Mouse (Mus musculus) spleen, adult 2 months (tissue): ENCODE results near the gene Erv3. TPM values are rescaled to one million over a fixed set of nuclear protein-coding genes. Genes with fewer than 3 reads are reported as not detected.

Experiments used
- DNase-seq, 2 experiments: peaks; one replicate each; pipeline versions ENCODE4 v3.0.0 to v3.0.0-alpha.2; 2012 to 2021; ENCODE audit warnings: low spot score in 2 of 2, low read depth in 1 of 2
- H3K27ac ChIP-seq: fragments of 200-500 bp; 2 replicates; pipeline ENCODE4 v1.5.1; 2012; ENCODE audit warnings: low read length, inconsistent platforms; ENCODE audit not compliant: insufficient read depth
- H3K27me3 ChIP-seq: fragments of 200-500 bp; 2 replicates; pipeline ENCODE4 v1.6.1; 2012; ENCODE audit warnings: mild to moderate bottlenecking, moderate library complexity, low read length, inconsistent platforms; ENCODE audit not compliant: control insufficient read depth, insufficient read depth
- H3K36me3 ChIP-seq: fragments of 200-500 bp; 2 replicates; pipeline ENCODE4 v1.6.1; 2012; ENCODE audit warnings: mild to moderate bottlenecking, low read length, inconsistent platforms; ENCODE audit not compliant: control insufficient read depth, insufficient read depth
- H3K4me1 ChIP-seq: fragments of 200-500 bp; 2 replicates; pipeline ENCODE4 v1.6.1; 2011; ENCODE audit warnings: inconsistent platforms; ENCODE audit not compliant: control insufficient read depth, insufficient read depth, insufficient read length
- H3K4me3 ChIP-seq: fragments of 200-500 bp; 2 replicates; pipeline ENCODE4 v1.5.1; 2011; ENCODE audit warnings: mild to moderate bottlenecking, inconsistent platforms; ENCODE audit not compliant: insufficient read depth, insufficient read length; ENCODE audit errors: extremely low read depth
- CTCF ChIP-seq: fragments of 200-500 bp; IDR thresholded peaks from 2 replicates; pipeline ENCODE4 v1.5.1; 2011; ENCODE audit warnings: mild to moderate bottlenecking, inconsistent platforms; ENCODE audit not compliant: insufficient read depth, insufficient read length, insufficient replicate concordance; ENCODE audit errors: extremely low read depth
- POLR2A ChIP-seq: fragments of 200-500 bp; IDR thresholded peaks from 2 replicates; pipeline ENCODE4 v1.6.1; 2011; ENCODE audit warnings: low read depth, low read length, inconsistent platforms
- WGBS: fragments of 180-500 bp; shearing (Covaris S2); methylation state at CpG from one replicate; pipeline ENCODE4 v1.1.7; 2018; 5-methylcytosine and 5-hydroxymethylcytosine counted together
- polyA plus RNA-seq: library from polyadenylated mRNA; depleted of rRNA; stranded (reverse); fragments of >200 nt; gene quantifications from 2 replicates; pipeline ENCODE4 v1.2.3, GENCODE M21; 2012

Erv3 gene
- polyA plus RNA-seq, 1 experiment = not detected

- no peaks in the 10 kb centered on the region for H3K36me3 ChIP-seq
- TF ChIP-seq CTCF (no peak), POLR2A (no peak)
- no peak overlapping the region for H3K4me3 ChIP-seq
- no peak for DNase-seq
- no peaks in the 10 kb centered on the region for H3K4me1 ChIP-seq
- H3K27me3 ChIP-seq = no peaks in the 10 kb centered on the region
- 50% methylated on average over 5 of the region's 5 CpGs for WGBS
- no peak overlapping the region for H3K27ac ChIP-seq
Measured at GRCm38 (mm10) chr2:131905025-131905424, 45.5 kb upstream of the Erv3 start.

GRCm38 (mm10) chr2:131902867-131903266 lies 43.3 kb upstream of the Erv3 start:
- no peak overlapping the region for H3K4me3 ChIP-seq
- 18% methylated on average over 8 of the region's 8 CpGs for WGBS
- no peaks in the 10 kb centered on the region for H3K27me3 ChIP-seq
- DNase-seq = no peak
- no peak overlapping the region for H3K27ac ChIP-seq
- H3K36me3 ChIP-seq = no peaks in the 10 kb centered on the region
- TF ChIP-seq CTCF (no peak), POLR2A (no peak)
- H3K4me1 ChIP-seq = no peaks in the 10 kb centered on the region

GRCm38 (mm10) chr2:131902423-131902822 lies 42.9 kb upstream of the Erv3 start:
- no peak for DNase-seq
- Histone ChIP-seq H3K4me1 (no peaks in the 10 kb centered on the region), H3K27ac (no peak overlapping the region), H3K27me3 (no peaks in the 10 kb centered on the region), H3K36me3 (no peaks in the 10 kb centered on the region), H3K4me3 (no peak overlapping the region)
- whole genome bisulfite sequencing = 67% methylated on average over 3 of the region's 3 CpGs
- TF ChIP-seq POLR2A (no peak), CTCF (no peak)

DNA sequence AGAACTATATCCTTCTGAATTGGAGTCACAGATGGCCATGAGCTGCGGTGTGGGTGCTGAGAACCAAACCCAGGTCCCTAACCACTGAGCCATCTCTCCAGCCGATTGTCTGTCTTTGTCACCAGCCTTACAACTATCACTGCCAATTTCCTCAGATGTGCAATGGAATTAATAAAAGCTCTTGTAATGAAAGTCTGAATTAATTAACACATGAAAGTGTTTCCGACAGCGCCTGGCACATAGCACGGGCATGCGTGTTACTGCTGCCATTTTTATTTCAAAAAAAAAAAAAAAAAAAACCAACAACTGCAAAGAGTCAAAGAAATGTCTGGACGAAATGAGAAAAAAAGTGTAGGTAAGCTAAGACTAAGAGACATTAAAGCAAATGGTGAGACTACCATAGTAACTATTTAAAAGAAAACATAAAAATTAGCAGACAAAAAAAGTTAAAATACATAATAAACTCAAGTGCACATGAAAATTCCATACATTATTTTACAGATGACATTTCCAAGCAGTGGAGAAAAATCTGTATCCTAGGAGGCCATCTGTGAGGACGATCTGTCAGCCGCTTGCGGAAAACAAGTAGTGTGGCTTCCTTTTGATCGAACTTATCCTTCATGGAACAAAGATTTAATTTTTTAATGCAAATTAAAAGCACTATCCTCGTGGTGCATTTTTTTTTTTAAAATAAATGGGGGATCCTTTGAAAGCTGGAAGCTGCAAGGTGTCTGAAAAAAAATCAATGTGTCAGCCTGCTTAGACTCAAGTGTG lies 38.0 kb upstream of the Erv3 start:
- Histone ChIP-seq H3K36me3 (no peaks in the 10 kb centered on the region), H3K27me3 (no peaks in the 10 kb centered on the region), H3K4me1 (no peaks in the 10 kb centered on the region), H3K27ac (no peak overlapping the region), H3K4me3 (no peak overlapping the region)
- 91% methylated on average over 12 of the region's 12 CpGs for WGBS
- DNase-seq = no peak
- TF ChIP-seq POLR2A (no peak), CTCF (no peak)

- Histone ChIP-seq H3K4me1 (no peaks in the 10 kb centered on the region), H3K4me3 (no peak overlapping the region), H3K36me3 (no peaks in the 10 kb centered on the region), H3K27ac (no peak overlapping the region), H3K27me3 (no peaks in the 10 kb centered on the region)
- WGBS = 99% methylated on average over 4 of the region's 4 CpGs
- no peak for DNase-seq
- TF ChIP-seq POLR2A (no peak), CTCF (no peak)
Measured at GRCm38 (mm10) chr2:131896011-131896410, 36.5 kb upstream of the Erv3 start.

DNA sequence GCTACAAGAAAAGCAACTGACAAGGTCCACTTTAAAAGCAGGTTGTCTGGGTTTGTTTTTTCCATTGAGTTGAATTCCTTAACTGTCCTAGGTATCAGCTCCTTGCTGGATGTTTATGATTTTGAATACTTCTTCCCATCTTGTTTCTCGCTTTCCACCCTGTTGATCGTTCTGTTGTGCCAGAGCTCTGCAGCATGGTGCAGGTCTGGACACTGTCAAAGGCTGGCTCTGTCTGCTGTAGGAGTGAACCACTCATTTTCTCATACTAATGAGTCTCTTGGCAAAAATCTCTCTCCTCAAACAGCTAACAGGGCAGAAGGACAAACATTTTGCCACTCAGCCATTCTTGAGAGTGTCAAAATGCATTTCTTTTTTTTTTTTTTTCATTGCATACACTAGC lies 35.6 kb upstream of the Erv3 start:
- TF ChIP-seq POLR2A (no peak), CTCF (no peak)
- 81% methylated on average over 2 of the region's 2 CpGs for WGBS
- no peak for DNase-seq
- Histone ChIP-seq H3K4me3 (no peak overlapping the region), H3K4me1 (no peaks in the 10 kb centered on the region), H3K27ac (no peak overlapping the region), H3K27me3 (no peaks in the 10 kb centered on the region), H3K36me3 (no peaks in the 10 kb centered on the region)

DNA sequence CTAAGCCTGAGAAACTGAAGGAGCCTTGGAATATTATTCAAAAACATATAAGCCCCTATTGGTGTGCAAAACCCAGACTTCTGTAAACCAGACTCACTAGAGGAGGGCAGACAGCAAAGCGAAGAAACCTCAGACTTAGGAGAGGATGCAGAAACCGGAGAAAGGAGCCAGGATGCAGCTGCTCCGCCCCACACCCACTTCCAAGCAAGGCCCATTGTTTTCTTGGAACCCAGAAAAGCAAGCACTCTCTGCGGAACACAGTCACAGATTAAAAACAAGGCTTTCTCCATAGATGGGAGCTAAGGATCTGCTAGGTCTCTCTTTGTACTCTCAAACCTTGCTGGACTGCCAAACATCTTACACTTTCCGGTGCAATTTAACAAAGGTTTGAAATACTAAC lies 33.0 kb upstream of the Erv3 start:
- H3K27ac ChIP-seq = no peak overlapping the region
- no peak overlapping the region for H3K4me3 ChIP-seq
- 55% methylated on average over 5 of the region's 5 CpGs for WGBS
- TF ChIP-seq POLR2A (no peak), CTCF (no peak)
- DNase-seq = no peak
- H3K27me3 ChIP-seq = no peaks in the 10 kb centered on the region
- no peaks in the 10 kb centered on the region for H3K36me3 ChIP-seq
- H3K4me1 ChIP-seq = no peaks in the 10 kb centered on the region; the same call in 1 of the 2 replicates
